Mouse (Mus musculus) ES-Bruce4 (cell line): Measurements from ENCODE around the gene Gm20518. TPM values are rescaled to one million over a fixed set of nuclear protein-coding genes. Genes with fewer than 3 reads are reported as not detected.

Experiments used
- H3K27ac ChIP-seq: 2 replicates; pipeline ENCODE4 v1.5.1; 2012; ENCODE audit warnings: low read length, inconsistent platforms; ENCODE audit not compliant: insufficient read depth
- H3K27me3 ChIP-seq: 2 replicates; pipeline ENCODE4 v1.6.1; 2012; ENCODE audit warnings: mild to moderate bottlenecking, low read length, inconsistent platforms; ENCODE audit not compliant: control insufficient read depth, poor library complexity, insufficient read depth, severe bottlenecking
- H3K36me3 ChIP-seq: 2 replicates; pipeline ENCODE4 v1.6.1; 2012; ENCODE audit warnings: inconsistent platforms, mild to moderate bottlenecking, low read length, moderate library complexity; ENCODE audit not compliant: control insufficient read depth, poor library complexity, insufficient read depth, severe bottlenecking
- H3K4me1 ChIP-seq: one replicate; pipeline ENCODE4 v1.8.1; 2011; ENCODE audit warnings: low read length; ENCODE audit not compliant: control insufficient read depth, insufficient read depth
- H3K4me3 ChIP-seq: 2 replicates; pipeline ENCODE4 v1.5.1; 2011; ENCODE audit warnings: low read depth, mild to moderate bottlenecking, low read length
- H3K9ac ChIP-seq: 2 replicates; pipeline ENCODE4 v1.6.1; 2012; ENCODE audit warnings: low read depth, mild to moderate bottlenecking, inconsistent platforms; ENCODE audit not compliant: poor library complexity, severe bottlenecking
- H3K9me3 ChIP-seq: replicated peaks from 2 replicates; pipeline ENCODE4 v1.6.1; 2012; ENCODE audit warnings: mild to moderate bottlenecking, low read length, inconsistent platforms; ENCODE audit not compliant: control insufficient read depth, poor library complexity, insufficient read depth, severe bottlenecking
- CTCF ChIP-seq: IDR thresholded peaks from one replicate; pipeline ENCODE4 v1.8.1; 2011; ENCODE audit warnings: low read depth, low read length
- EP300 ChIP-seq: IDR thresholded peaks from 2 replicates; pipeline ENCODE4 v1.6.1; 2011; ENCODE audit warnings: low read depth, low read length; ENCODE audit not compliant: insufficient read depth
- POLR2A ChIP-seq: IDR thresholded peaks from one replicate; pipeline ENCODE4 v1.8.1; 2011; ENCODE audit warnings: low read length; ENCODE audit not compliant: insufficient read depth
- polyA plus RNA-seq: library from polyadenylated mRNA; stranded (reverse); fragments of >200 nt; gene quantifications from 2 replicates; pipeline ENCODE4 v1.2.4, GENCODE M21; 2011; ENCODE audit warnings: low read depth; ENCODE audit not compliant: missing spikeins, insufficient read depth, insufficient read length

The Gm20518 gene
- polyA plus RNA-seq, 1 experiment, result not detected

DNA sequence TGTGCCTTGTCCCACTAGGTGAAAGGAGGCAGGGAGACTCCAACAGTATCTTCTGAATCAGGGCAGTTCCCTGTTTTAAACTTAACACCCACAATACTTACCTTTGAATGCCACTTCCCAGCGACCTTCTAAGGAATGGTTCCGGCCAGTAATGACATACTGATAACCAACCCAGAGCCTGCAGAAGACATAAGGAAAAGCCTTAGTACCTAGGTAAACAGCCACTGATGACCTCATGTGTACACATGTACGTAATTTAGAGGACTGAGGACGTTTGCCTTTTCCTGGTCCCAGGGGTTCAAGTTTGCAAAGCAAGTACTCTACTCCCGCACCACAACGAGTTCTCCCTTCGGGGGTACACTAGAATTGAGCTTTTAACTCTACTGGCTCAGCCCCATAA, 34.3 kb downstream of the Gm20518 start:
- no peak overlapping the region for H3K4me3 ChIP-seq
- H3K9ac ChIP-seq, result no peak overlapping the region
- no peak overlapping the region for H3K27ac ChIP-seq
- no peaks in the 10 kb centered on the region for H3K27me3 ChIP-seq
- no peaks in the 10 kb centered on the region for H3K4me1 ChIP-seq
- peaks cover 24% of the 10 kb centered on the region for H3K36me3 ChIP-seq
- H3K9me3 ChIP-seq, result no peaks in the 10 kb centered on the region
- no peak for TF ChIP-seq CTCF
- TF ChIP-seq POLR2A, result no peak
- no peak for TF ChIP-seq EP300

- TF ChIP-seq EP300, result no peak
- no peak for TF ChIP-seq CTCF
- no peak for TF ChIP-seq POLR2A
- Histone ChIP-seq H3K4me3 (no peak overlapping the region), H3K9me3 (no peaks in the 10 kb centered on the region), H3K27ac (no peak overlapping the region), H3K27me3 (no peaks in the 10 kb centered on the region), H3K36me3 (peaks cover 30% of the 10 kb centered on the region), H3K4me1 (no peaks in the 10 kb centered on the region), H3K9ac (no peak overlapping the region)
These were observed 38.2 kb downstream of the Gm20518 start for GRCm38 (mm10) chr16:17853263-17853662.

- H3K36me3 ChIP-seq, result peaks cover 20% of the 10 kb centered on the region
- H3K4me1 ChIP-seq, result no peaks in the 10 kb centered on the region
- H3K27ac ChIP-seq, result no peak overlapping the region
These were observed 39.6 kb downstream of the Gm20518 start for GRCm38 (mm10) chr16:17851860-17852259.

DNA sequence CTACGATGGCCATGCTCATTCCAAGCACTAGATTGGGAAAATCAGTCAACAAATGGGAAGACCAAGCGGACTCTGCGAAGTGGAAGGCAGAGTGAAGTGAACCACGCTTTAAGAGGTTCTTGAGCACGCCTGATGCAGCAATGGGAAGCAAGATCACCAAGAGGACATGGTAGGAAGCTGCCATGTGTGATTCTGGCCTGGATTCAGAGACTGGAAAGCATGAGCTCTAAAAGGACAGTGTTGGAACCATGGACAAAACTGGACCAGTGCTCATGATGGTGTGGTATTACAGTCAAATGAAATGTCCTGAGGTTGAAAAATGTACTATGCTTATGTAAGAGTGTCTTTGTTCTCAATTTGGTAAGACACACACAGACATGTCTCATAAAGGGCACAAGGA, 40.1 kb downstream of the Gm20518 start:
- Histone ChIP-seq H3K4me1 (no peaks in the 10 kb centered on the region), H3K36me3 (peaks cover 14% of the 10 kb centered on the region; the same call in 1 of the 2 replicates), H3K27ac (no peak overlapping the region), H3K9ac (no peak overlapping the region), H3K9me3 (no peaks in the 10 kb centered on the region), H3K27me3 (no peaks in the 10 kb centered on the region), H3K4me3 (no peak overlapping the region)
- TF ChIP-seq POLR2A, result no peak
- TF ChIP-seq EP300, result no peak
- TF ChIP-seq CTCF, result no peak

More at GRCm38 (mm10) chr16:17851860-17852259, 39.6 kb downstream of the Gm20518 start:
- TF ChIP-seq POLR2A (no peak), CTCF (no peak), EP300 (no peak)
- no peaks in the 10 kb centered on the region for H3K9me3 ChIP-seq
- no peak overlapping the region for H3K9ac ChIP-seq
- no peak overlapping the region for H3K4me3 ChIP-seq
- no peaks in the 10 kb centered on the region for H3K27me3 ChIP-seq

GRCm38 (mm10) chr16:17849486-17849885, 42.0 kb downstream of the Gm20518 start:
- H3K27ac ChIP-seq, result no peak overlapping the region
- peaks cover 12% of the 10 kb centered on the region for H3K36me3 ChIP-seq
- no peaks in the 10 kb centered on the region for H3K4me1 ChIP-seq
- H3K27me3 ChIP-seq, result no peaks in the 10 kb centered on the region
- no peak overlapping the region for H3K4me3 ChIP-seq
- H3K9ac ChIP-seq, result no peak overlapping the region
- no peaks in the 10 kb centered on the region for H3K9me3 ChIP-seq
- TF ChIP-seq CTCF, result no peak
- no peak for TF ChIP-seq EP300
- no peak for TF ChIP-seq POLR2A

- TF ChIP-seq POLR2A, result no peak
- peak; percentile 53 for TF ChIP-seq CTCF
- peaks cover 15% of the 10 kb centered on the region for H3K36me3 ChIP-seq
- H3K27ac ChIP-seq, result no peak overlapping the region
- no peaks in the 10 kb centered on the region for H3K27me3 ChIP-seq
- H3K4me1 ChIP-seq, result no peaks in the 10 kb centered on the region
- no peak overlapping the region for H3K9ac ChIP-seq
- no peaks in the 10 kb centered on the region for H3K9me3 ChIP-seq
- no peak overlapping the region for H3K4me3 ChIP-seq
These were observed 42.5 kb downstream of the Gm20518 start for GRCm38 (mm10) chr16:17848928-17849327.
